Mouse (Mus musculus) embryonic facial prominence, embryonic 10.5 days (tissue): Measurements from ENCODE around the gene Gm49711. TPM values are rescaled to one million over a fixed set of nuclear protein-coding genes. Genes with fewer than 3 reads are reported as not detected.

ENCODE experiments used
- DNase-seq: peaks from one replicate; pipeline ENCODE4 v3.0.0-alpha.2; 2017; ENCODE audit warnings: low spot score
- H3K27ac ChIP-seq: fragments of 300-500 bp; sonication (generic); replicated peaks from 2 replicates; pipeline ENCODE4 v1.5.1; 2016; ENCODE audit warnings: mild to moderate bottlenecking
- H3K27me3 ChIP-seq: fragments of 300-500 bp; sonication (generic); replicated peaks from 2 replicates; pipeline ENCODE4 v1.6.1; 2016; ENCODE audit warnings: low read depth, mild to moderate bottlenecking; ENCODE audit not compliant: poor library complexity, severe bottlenecking
- H3K36me3 ChIP-seq: fragments of 300-500 bp; sonication (generic); replicated peaks from 2 replicates; pipeline ENCODE4 v1.6.1; 2016; ENCODE audit warnings: mild to moderate bottlenecking, moderate library complexity
- H3K4me1 ChIP-seq: fragments of 300-500 bp; sonication (generic); 2 replicates; pipeline ENCODE4 v1.6.1; 2016
- H3K4me3 ChIP-seq: fragments of 300-500 bp; sonication (generic); 2 replicates; pipeline ENCODE4 v1.5.1; 2016; ENCODE audit warnings: mild to moderate bottlenecking, moderate library complexity
- H3K9me3 ChIP-seq: fragments of 300-500 bp; sonication (generic); 2 replicates; pipeline ENCODE4 v1.6.1; 2016; ENCODE audit warnings: mild to moderate bottlenecking
- WGBS: fragments of 180-500 bp; shearing (Covaris S2); methylation state at CpG from one replicate; pipeline ENCODE4 v1.1.7; 2016; 5-methylcytosine and 5-hydroxymethylcytosine counted together
- polyA plus RNA-seq: library from polyadenylated mRNA; unstranded; fragments of >200 nt; fragmentation: Nextera tagmentation; extraction: Ambion mirVana; gene quantifications from 2 replicates; pipeline ENCODE4 v1.2.1, GENCODE M21; 2016

Gm49711 gene
- polyA plus RNA-seq, 1 experiment from 2014 or later: not detected

GRCm38 (mm10) chr16:92039966-92040365, 18.1 kb upstream of the Gm49711 start:
- H3K27ac ChIP-seq: no peak overlapping the region
- no peak overlapping the region for H3K4me3 ChIP-seq
- 93% methylated on average over 11 of the region's 11 CpGs for WGBS
- H3K36me3 ChIP-seq: no peaks in the 10 kb centered on the region
- H3K9me3 ChIP-seq: no peaks in the 10 kb centered on the region
- DNase-seq: no peak
- peaks cover 3% of the 10 kb centered on the region; the same call in 1 of the 2 replicates for H3K4me1 ChIP-seq
- H3K27me3 ChIP-seq: no peaks in the 10 kb centered on the region

GRCm38 (mm10) chr16:92051777-92052310, 6.3 kb upstream of the Gm49711 start:
- 86% methylated on average over 7 of the region's 7 CpGs for WGBS
- peaks cover 11% of the 10 kb centered on the region for H3K9me3 ChIP-seq
- H3K27me3 ChIP-seq: 0 out of 2 replicates have a peak, but pooled peaks cover 1% of the 10 kb centered on the region
- DNase-seq: no peak
- no peak overlapping the region for H3K4me3 ChIP-seq
- 0 out of 2 replicates have a peak, but pooled peaks cover 5% of the 10 kb centered on the region for H3K4me1 ChIP-seq
- H3K36me3 ChIP-seq: peaks cover 7% of the 10 kb centered on the region; the same call in 1 of the 2 replicates
- H3K27ac ChIP-seq: no peak overlapping the region

GRCm38 (mm10) chr16:92052569-92052968, 5.5 kb upstream of the Gm49711 start:
- Histone ChIP-seq H3K9me3 (peaks cover 11% of the 10 kb centered on the region), H3K27me3 (0 out of 2 replicates have a peak, but pooled peaks cover 3% of the 10 kb centered on the region), H3K27ac (no peak overlapping the region), H3K4me3 (no peak overlapping the region), H3K36me3 (peaks cover 7% of the 10 kb centered on the region; the same call in 1 of the 2 replicates), H3K4me1 (peaks cover 9% of the 10 kb centered on the region)
- WGBS: 79% methylated on average over 10 of the region's 10 CpGs
- no peak for DNase-seq

- DNase-seq: no peak
- peaks cover 23% of the 10 kb centered on the region for H3K36me3 ChIP-seq
- 57% methylated on average over 2 of the region's 2 CpGs for WGBS
- no peak overlapping the region for H3K27ac ChIP-seq
- H3K4me1 ChIP-seq: peaks cover 31% of the 10 kb centered on the region
- peaks cover 11% of the 10 kb centered on the region for H3K9me3 ChIP-seq
- H3K4me3 ChIP-seq: no peak overlapping the region
- H3K27me3 ChIP-seq: 0 out of 2 replicates have a peak, but pooled peaks cover 3% of the 10 kb centered on the region
These were observed 1.4 kb upstream of the Gm49711 start for GRCm38 (mm10) chr16:92056711-92057110.

- DNase-seq: peak; percentile 59
- Histone ChIP-seq H3K27ac (peak overlapping the region; percentile 96), H3K36me3 (peaks cover 31% of the 10 kb centered on the region), H3K4me3 (peak overlapping the region; percentile 91), H3K27me3 (0 out of 2 replicates have a peak, but pooled peaks cover 3% of the 10 kb centered on the region), H3K9me3 (peaks cover 11% of the 10 kb centered on the region), H3K4me1 (peaks cover 31% of the 10 kb centered on the region)
- WGBS: 8% methylated on average over 11 of the region's 11 CpGs
These were observed 662 bp upstream of the Gm49711 start for GRCm38 (mm10) chr16:92057456-92057851.

- Histone ChIP-seq H3K27me3 (0 out of 2 replicates have a peak, but pooled peaks cover 3% of the 10 kb centered on the region), H3K36me3 (peaks cover 43% of the 10 kb centered on the region), H3K4me3 (peak overlapping the region; percentile 91), H3K9me3 (peaks cover 6% of the 10 kb centered on the region), H3K4me1 (peaks cover 31% of the 10 kb centered on the region), H3K27ac (peak overlapping the region; percentile 96)
- 2% methylated on average over 63 of the region's 63 CpGs for WGBS
- DNase-seq: peak; percentile 41
These were observed 816 bp downstream of the Gm49711 start for GRCm38 (mm10) chr16:92058644-92059620.

- 84% methylated on average over 3 of the region's 3 CpGs for WGBS
- H3K36me3 ChIP-seq: peaks cover 50% of the 10 kb centered on the region
- peak overlapping the region; percentile 28; the same call in 1 of the 2 replicates for H3K4me3 ChIP-seq
These were observed 2.1 kb downstream of the Gm49711 start for GRCm38 (mm10) chr16:92060213-92060612.

GRCm38 (mm10) chr16:92061586-92061985, 3.5 kb downstream of the Gm49711 start:
- Histone ChIP-seq H3K36me3 (peaks cover 64% of the 10 kb centered on the region), H3K27ac (no peak overlapping the region), H3K27me3 (0 out of 2 replicates have a peak, but pooled peaks cover 3% of the 10 kb centered on the region), H3K4me3 (no peak overlapping the region), H3K9me3 (no peaks in the 10 kb centered on the region), H3K4me1 (peaks cover 31% of the 10 kb centered on the region)
- WGBS: 96% methylated on average over 7 of the region's 7 CpGs
- no peak for DNase-seq

More at GRCm38 (mm10) chr16:92060213-92060612, 2.1 kb downstream of the Gm49711 start:
- no peak for DNase-seq
- Histone ChIP-seq H3K27me3 (0 out of 2 replicates have a peak, but pooled peaks cover 3% of the 10 kb centered on the region), H3K4me1 (peaks cover 31% of the 10 kb centered on the region), H3K9me3 (no peaks in the 10 kb centered on the region), H3K27ac (no peak overlapping the region)

GRCm38 (mm10) chr16:92062832-92063231, 4.7 kb downstream of the Gm49711 start:
- Histone ChIP-seq H3K27ac (no peak overlapping the region), H3K4me3 (no peak overlapping the region), H3K36me3 (peaks cover 77% of the 10 kb centered on the region), H3K27me3 (no peaks in the 10 kb centered on the region), H3K9me3 (no peaks in the 10 kb centered on the region), H3K4me1 (peaks cover 24% of the 10 kb centered on the region)
- WGBS: 94% methylated on average over 1 of the region's 1 CpGs
- DNase-seq: no peak

- Histone ChIP-seq H3K36me3 (peaks cover 96% of the 10 kb centered on the region), H3K27ac (no peak overlapping the region), H3K4me1 (peaks cover 14% of the 10 kb centered on the region), H3K27me3 (no peaks in the 10 kb centered on the region), H3K9me3 (no peaks in the 10 kb centered on the region), H3K4me3 (no peak overlapping the region)
- WGBS: 94% methylated on average over 2 of the region's 2 CpGs
- no peak for DNase-seq
These were observed 6.7 kb downstream of the Gm49711 start for GRCm38 (mm10) chr16:92064801-92065200.

GRCm38 (mm10) chr16:92070338-92070737, 12.2 kb downstream of the Gm49711 start:
- DNase-seq: no peak
- Histone ChIP-seq H3K4me1 (no peaks in the 10 kb centered on the region), H3K27ac (no peak overlapping the region), H3K36me3 (peaks cover 70% of the 10 kb centered on the region), H3K4me3 (no peak overlapping the region), H3K9me3 (no peaks in the 10 kb centered on the region), H3K27me3 (no peaks in the 10 kb centered on the region)
- WGBS: 94% methylated on average over 8 of the region's 8 CpGs

- Histone ChIP-seq H3K27me3 (no peaks in the 10 kb centered on the region), H3K27ac (no peak overlapping the region), H3K4me1 (no peaks in the 10 kb centered on the region), H3K36me3 (peaks cover 54% of the 10 kb centered on the region), H3K9me3 (no peaks in the 10 kb centered on the region), H3K4me3 (no peak overlapping the region)
- no peak for DNase-seq
- WGBS: 94% methylated on average over 8 of the region's 8 CpGs
These were observed 18.7 kb downstream of the Gm49711 start for GRCm38 (mm10) chr16:92076797-92077196.
